Mouse (Mus musculus) forebrain, postnatal 0 days (tissue): ENCODE data around the gene Snx1. TPM values are rescaled to one million over a fixed set of nuclear protein-coding genes. Genes with fewer than 3 reads are reported as not detected.

Experiments
- ATAC-seq: fragments of 200-750 bp; cut with Nextera tagmentation; 2 replicates; pipeline ENCODE4 v1.8.0; 2017; ENCODE audit warnings: mild to moderate bottlenecking, moderate library complexity
- DNase-seq: peaks from one replicate; pipeline ENCODE4 v3.0.0-alpha.2; 2015
- H3K27ac ChIP-seq: fragments of 300-500 bp; sonication (generic); 2 replicates; pipeline ENCODE4 v1.5.1; 2014; ENCODE audit warnings: low read depth, mild to moderate bottlenecking, antibody characterized with exemption, low read length, moderate library complexity, mixed read lengths
- H3K27me3 ChIP-seq: fragments of 300-500 bp; sonication (generic); 2 replicates; pipeline ENCODE4 v1.6.1; 2014; ENCODE audit warnings: mild to moderate bottlenecking, low read length, mixed read lengths; ENCODE audit not compliant: insufficient read depth
- H3K36me3 ChIP-seq: fragments of 300-500 bp; sonication (generic); 2 replicates; pipeline ENCODE4 v1.6.1; 2014; ENCODE audit warnings: mild to moderate bottlenecking, moderate library complexity; ENCODE audit not compliant: insufficient read depth
- H3K4me1 ChIP-seq: fragments of 300-500 bp; sonication (generic); 2 replicates; pipeline ENCODE4 v1.6.1; 2014; ENCODE audit warnings: antibody characterized with exemption; ENCODE audit not compliant: insufficient read depth
- H3K4me2 ChIP-seq: fragments of 300-500 bp; sonication (generic); 2 replicates; pipeline ENCODE4 v1.6.1; 2014; ENCODE audit warnings: low read depth, mild to moderate bottlenecking, moderate library complexity
- H3K4me3 ChIP-seq: fragments of 300-500 bp; sonication (generic); 2 replicates; pipeline ENCODE4 v1.5.1; 2014; ENCODE audit warnings: low read depth, low read length, mixed read lengths
- H3K9ac ChIP-seq: fragments of 300-500 bp; sonication (generic); 2 replicates; pipeline ENCODE4 v1.6.1; 2014; ENCODE audit warnings: mild to moderate bottlenecking
- H3K9me3 ChIP-seq: fragments of 300-500 bp; sonication (generic); 2 replicates; pipeline ENCODE4 v1.6.1; 2016; ENCODE audit warnings: low read length
- CTCF ChIP-seq: sonication (generic); IDR thresholded peaks from 2 replicates; pipeline ENCODE4 v1.5.1; 2016; ENCODE audit warnings: antibody characterized with exemption, control low read depth, low read depth
- WGBS: fragments of 180-500 bp; shearing (Covaris S2); extraction: QIAGEN DNeasy Blood & Tissue Kit; methylation state at CpG from one replicate; pipeline ENCODE4 v1.1.7; 2014; 5-methylcytosine and 5-hydroxymethylcytosine counted together
- polyA plus RNA-seq: library from polyadenylated mRNA; unstranded; fragments of >200 nt; fragmentation: Nextera tagmentation; extraction: Ambion mirVana; gene quantifications from 2 replicates; pipeline ENCODE4 v1.2.1, GENCODE M21; 2015
- total RNA-seq: library from RNA; depleted of rRNA; stranded (reverse); fragments of >200 nt; gene quantifications from 2 replicates; pipeline ENCODE4 v1.2.3, GENCODE M21; 2014; rRNA removed

Gene Snx1
- total and polyA plus RNA-seq, 2 experiments from 2014 or later, result 51.5 to 59.8 TPM

GRCm38 (mm10) chr9:66039290-66039689 lies 87.1 kb downstream of the Snx1 start:
- Histone ChIP-seq H3K4me3 (no peak overlapping the region), H3K9me3 (no peaks in the 10 kb centered on the region), H3K27me3 (no peaks in the 10 kb centered on the region), H3K9ac (no peak overlapping the region), H3K36me3 (peaks cover 39% of the 10 kb centered on the region), H3K4me2 (no peak overlapping the region), H3K27ac (no peak overlapping the region), H3K4me1 (no peaks in the 10 kb centered on the region)
- ATAC-seq (no peak), DNase-seq (no peak)
- 87% methylated on average over 4 of the region's 4 CpGs for WGBS
- no peak for TF ChIP-seq CTCF

GRCm38 (mm10) chr9:66038581-66038980 lies 87.8 kb downstream of the Snx1 start:
- ATAC-seq, result no peak
- H3K4me1 ChIP-seq, result no peaks in the 10 kb centered on the region

More at GRCm38 (mm10) chr9:66038581-66038980, 87.8 kb downstream of the Snx1 start:
- no peak overlapping the region for H3K27ac ChIP-seq
- no peaks in the 10 kb centered on the region for H3K27me3 ChIP-seq
- H3K4me2 ChIP-seq, result no peak overlapping the region
- no peak overlapping the region for H3K9ac ChIP-seq
- DNase-seq, result no peak
- no peaks in the 10 kb centered on the region for H3K9me3 ChIP-seq
- 96% methylated on average over 4 of the region's 4 CpGs for WGBS
- no peak for TF ChIP-seq CTCF
- H3K4me3 ChIP-seq, result no peak overlapping the region
- H3K36me3 ChIP-seq, result peaks cover 39% of the 10 kb centered on the region

Other genes with a start within 250 kb of the Snx1 start
- gene Pclaf, start 236.3 kb downstream of the Snx1 start, total RNA-seq, result 10.1 and 12.8 TPM in 2 replicates
- gene Pclaf, start 236.3 kb downstream of the Snx1 start, polyA plus RNA-seq, result 14.5 and 17.2 TPM in 2 replicates
- 29.4 and 41.9 TPM in 2 replicates for gene Trip4, start 217.8 kb downstream of the Snx1 start, total RNA-seq
- 15.3 and 22.6 TPM in 2 replicates for gene Trip4, start 217.8 kb downstream of the Snx1 start, polyA plus RNA-seq
- 25.5 and 26.5 TPM in 2 replicates for gene Csnk1g1, start 217.7 kb downstream of the Snx1 start, total RNA-seq
- 8.0 and 14.5 TPM in 2 replicates for gene Csnk1g1, start 217.7 kb downstream of the Snx1 start, polyA plus RNA-seq
- 297 and 350 TPM in 2 replicates for gene Ppib, start 66.4 kb downstream of the Snx1 start, total RNA-seq
- gene Ppib, start 66.4 kb downstream of the Snx1 start, polyA plus RNA-seq, result 350 and 413 TPM in 2 replicates
- gene Snx22, start 56.9 kb downstream of the Snx1 start, total RNA-seq, result 4.0 and 5.8 TPM in 2 replicates
- 7.3 and 7.5 TPM in 2 replicates for gene Snx22, start 56.9 kb downstream of the Snx1 start, polyA plus RNA-seq
- 33.0 and 46.2 TPM in 2 replicates for gene Ciao2a, start within 50 bp of the Snx1 start, total RNA-seq
- 60.7 and 67.7 TPM in 2 replicates for gene Ciao2a, start within 50 bp of the Snx1 start, polyA plus RNA-seq
- gene Dapk2, start 31.6 kb upstream of the Snx1 start, total RNA-seq, result 1.9 and 3.4 TPM in 2 replicates
- gene Dapk2, start 31.6 kb upstream of the Snx1 start, polyA plus RNA-seq, result 1.5 and 1.8 TPM in 2 replicates
- 89.8 and 107 TPM in 2 replicates for gene Herc1, start 223.9 kb upstream of the Snx1 start, total RNA-seq
- 16.4 and 27.3 TPM in 2 replicates for gene Herc1, start 223.9 kb upstream of the Snx1 start, polyA plus RNA-seq